Mouse (Mus musculus) heart, adult 18-20 months (tissue): ENCODE results near the gene Mtrex. TPM values are rescaled to one million over a fixed set of nuclear protein-coding genes. Genes with fewer than 3 reads are reported as not detected.

Experiments
- DNase-seq, 2 experiments: peaks; one replicate each; pipeline ENCODE4 v3.0.0; 2021 to 2022; ENCODE audit warnings: mixed read lengths in 1 of 2
- total RNA-seq, 2 experiments: library from RNA; stranded (reverse); gene quantifications; 2 replicates each; pipeline ENCODE4 v1.2.3; 2021

The Mtrex gene
- total RNA-seq, 2 experiments from 2014 or later: 26.0 to 26.9 TPM

GRCm38 (mm10) chr13:112829619-112830018, 97.6 kb downstream of the Mtrex start:
- no peak for DNase-seq

- no peak for DNase-seq
Measured at GRCm38 (mm10) chr13:112825479-112825878, 101.7 kb downstream of the Mtrex start.

GRCm38 (mm10) chr13:112823911-112824648, 103.1 kb downstream of the Mtrex start:
- DNase-seq: peak; percentile 35 to 45

- peak in 1 of 2 experiments; percentile 33 for DNase-seq
Measured at GRCm38 (mm10) chr13:112823236-112823910, 103.8 kb downstream of the Mtrex start.

- DNase-seq: no peak
Measured at GRCm38 (mm10) chr13:112822413-112822812, 104.8 kb downstream of the Mtrex start.

DNA sequence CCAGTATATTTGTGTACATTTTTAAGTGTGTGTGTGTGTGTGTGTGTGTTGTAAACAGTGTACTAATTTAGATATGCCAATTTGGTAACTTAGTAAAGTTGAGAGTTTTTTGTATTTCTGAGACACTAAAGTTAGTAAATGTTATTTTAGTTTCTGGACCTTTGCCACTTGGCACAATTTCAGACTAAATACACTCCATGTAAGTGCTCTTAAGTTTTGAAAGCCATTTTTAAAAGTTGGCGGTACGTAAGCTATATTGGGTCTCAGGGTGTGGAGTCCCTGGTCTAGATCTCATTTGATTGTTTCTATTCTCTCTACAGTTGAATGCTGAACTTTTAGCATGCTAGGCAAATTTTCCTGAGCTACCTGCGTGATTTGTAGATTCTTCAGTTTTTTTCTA, 109.1 kb downstream of the Mtrex start:
- DNase-seq: no peak

Other genes starting within 250 kb of the Mtrex start
- gene Plpp1, start 126.6 kb downstream of the Mtrex start, total RNA-seq: 10 to 100 TPM; 41.8 to 43.5 TPM
- 10 to 100 TPM; 15.0 to 15.6 TPM for gene Dhx29, start 56 bp upstream of the Mtrex start, total RNA-seq
- under 1 TPM in 1 of 2 experiments, not detected in 1; 0.21 TPM for gene Ccno, start 60.4 kb upstream of the Mtrex start, total RNA-seq
- not detected for gene Mcidas, start 66.4 kb upstream of the Mtrex start, total RNA-seq
- not detected for gene Cdc20b, start 107.7 kb upstream of the Mtrex start, total RNA-seq
- gene Gpx8, start 119.0 kb upstream of the Mtrex start, total RNA-seq: 10 to 100 TPM; 31.2 to 42.3 TPM
- gene Gzma, start 173.6 kb upstream of the Mtrex start, total RNA-seq: 1 to 10 TPM in 1 of 2 experiments, under 1 TPM in 1; 0.62 to 1.2 TPM